ENCODE assay signal across 9 mouse cellular contexts in the genomic region with DNA sequence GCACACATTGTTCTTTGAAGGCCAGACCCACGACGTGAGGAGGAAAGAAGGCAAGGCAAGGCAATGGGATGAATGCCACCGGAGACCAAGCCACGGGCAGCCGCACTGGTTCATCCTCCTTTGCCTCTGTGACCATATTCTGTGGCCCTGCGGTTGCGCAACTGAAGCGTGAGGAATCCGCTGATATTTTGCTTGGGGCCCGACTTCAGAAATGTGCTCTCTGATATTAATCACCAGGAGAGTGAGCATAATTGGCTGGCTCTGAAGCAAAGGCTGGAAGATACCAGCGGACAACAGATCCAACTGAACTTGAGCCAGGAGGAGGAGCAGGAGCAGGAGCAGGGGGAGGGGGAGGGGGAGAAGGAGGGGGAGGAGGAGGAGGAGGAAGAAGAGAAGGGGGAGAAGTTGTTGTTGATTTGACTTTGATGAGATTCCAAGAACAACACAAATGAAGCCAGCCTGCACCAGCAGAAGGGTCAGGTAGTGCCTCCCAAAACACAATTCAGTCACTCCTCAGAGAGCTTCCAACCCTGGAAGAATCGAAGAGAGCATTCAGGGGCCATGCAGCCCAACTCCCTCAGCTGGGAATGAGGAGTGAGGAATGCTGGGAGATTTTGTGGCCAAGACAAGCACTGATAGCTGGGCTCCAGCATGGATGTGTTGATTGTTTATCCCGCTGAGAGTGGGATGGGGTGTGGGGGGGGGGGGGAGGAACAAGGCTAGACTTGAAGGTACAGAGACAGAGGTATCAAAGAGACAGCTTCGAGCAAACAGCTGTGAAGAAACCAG. TPM values are rescaled to one million over a fixed set of nuclear protein-coding genes. Genes with fewer than 3 reads are reported as not detected.
DNase-seq lines count a peak whose midpoint lies in the region; ATAC-seq and TF ChIP-seq lines count a peak whose summit lies in the region.
"Had no signal": no experiment of that assay in that cellular context is flagged by ENCODE, and none has a peak within 500 bp of the region (broad histone marks: within the 10 kb centered on the region; RNA-seq: fewer than 3 reads in every experiment).

No protein-coding gene starts in this region.

- no peak overlapping the region for H3K4me2 ChIP-seq in intestine, embryonic 16.5 days (ENCODE audit: low read depth, low read length)

- H3K27ac ChIP-seq in intestine, embryonic 16.5 days (ENCODE audit: low read length): no peak overlapping the region

- H3K27me3 ChIP-seq in intestine, embryonic 16.5 days (replicated peaks; ENCODE audit: control insufficient read depth, insufficient read depth, low read length): no peaks in the 10 kb centered on the region
- H3K27me3 ChIP-seq: CH12.LX had no signal

- H3K9me3 ChIP-seq in intestine, embryonic 16.5 days (ENCODE audit: control insufficient read depth, low read length): no peaks in the 10 kb centered on the region; the same call in 1 of the 2 replicates

- WGBS in intestine, embryonic 16.5 days: 75% methylated on average over 14 of the region's 14 CpGs

- H3K36me3 ChIP-seq in intestine, embryonic 16.5 days (ENCODE audit: control insufficient read depth, insufficient read depth, low read length): no peaks in the 10 kb centered on the region

- peak; percentile 43 for DNase-seq in gastrocnemius, adult 18-20 months (ENCODE audit: low spot score)
- no peak for DNase-seq in gastrocnemius, postnatal 10 days
- DNase-seq in CD4-positive helper T cell, adult 2 months (ENCODE audit: low read depth, low spot score): peak; percentile 54
- peak; percentile 60 for DNase-seq in brain, embryonic 14.5 days (ENCODE audit: low read depth)
- peak; percentile 55 for DNase-seq in kidney, postnatal 10 days
- no peak for DNase-seq in spleen, postnatal 4 days (ENCODE audit: low spot score in 2 of 2)
- no peak for DNase-seq in adipocyte (ENCODE audit: low spot score)

- ATAC-seq in intestine, embryonic 16.5 days: no peak

- TF ChIP-seq POLR2A in brain, embryonic 14.5 days (IDR thresholded peaks at IDR 0.05; ENCODE audit: borderline replicate concordance, extremely low read depth, insufficient read depth, insufficient read length, poor library complexity, severe bottlenecking): no peak

- H3K4me3 ChIP-seq in intestine, embryonic 16.5 days (ENCODE audit: low read length): no peak overlapping the region

- TF ChIP-seq CTCF in brain, embryonic 14.5 days (IDR thresholded peaks at IDR 0.05; ENCODE audit: borderline replicate concordance, extremely low read depth, insufficient read depth, insufficient read length): no peak

- no peaks in the 10 kb centered on the region for H3K4me1 ChIP-seq in intestine, embryonic 16.5 days (ENCODE audit: control insufficient read depth, insufficient read depth, low read length)

- no peak overlapping the region for H3K9ac ChIP-seq in intestine, embryonic 16.5 days (ENCODE audit: low read depth, low read length)

RNA-seq across cellular contexts. Expression of a gene that starts 6.2 kb away (rescaled TPM):
- total RNA-seq in gastrocnemius, adult 18-20 months (2021): 10 to 100 TPM; 30.8 to 39.4 TPM
- total RNA-seq in gastrocnemius, postnatal 10 days (2021): 10 to 100 TPM; 29.0 to 32.7 TPM
- 49.1 and 53.5 TPM in 2 replicates for polyA plus RNA-seq in brain, embryonic 14.5 days (2012; rRNA removed)
- polyA plus RNA-seq in intestine, embryonic 16.5 days (2015; fragmentation: Nextera tagmentation; extraction: Ambion mirVana): 61.7 and 63.1 TPM in 2 replicates

Comparison
In these comparisons a context has a peak if more than half of its experiments do, and no peak if none do; other contexts are left out.
1. DNase-seq: peak in gastrocnemius, adult 18-20 months (single experiment), CD4-positive helper T cell, adult 2 months (single experiment), brain, embryonic 14.5 days (single experiment) and kidney, postnatal 10 days (single experiment); none in gastrocnemius, postnatal 10 days (single experiment), spleen, postnatal 4 days (0 of 2) and adipocyte (single experiment).